Mouse (Mus musculus): Measurements from ENCODE around the gene Tom1l1. TPM values are rescaled to one million over a fixed set of nuclear protein-coding genes. Genes with fewer than 3 reads are reported as not detected.

The Tom1l1 gene
- total and polyA plus RNA-seq, 2 experiments: 4.7 to 20.9 TPM

- peaks cover 18% of the 10 kb centered on the region for H3K79me2 ChIP-seq (ENCODE audit: control insufficient read depth, insufficient read depth, low read length)
- peak; percentile 86; the same call in 1 of the 2 replicates for TF ChIP-seq POLR2A (IDR thresholded peaks at IDR 0.05; ENCODE audit: extremely low read depth, insufficient read depth, low read length)
- peak; percentile 47 for TF ChIP-seq CTCF (IDR thresholded peaks at IDR 0.05; ENCODE audit: low read depth, low read length)
- WGBS: 0% methylated on average over 48 of the region's 48 CpGs
Measured at GRCm38 (mm10) chr11:90637440-90638311, 50.5 kb downstream of the Tom1l1 start, which contains the start of the genes Stxbp4 and Cox11. Gene Stxbp4, minus strand, starts transcription at chr11:90638084. Gene Cox11, plus strand, starts transcription at chr11:90638173.

GRCm38 (mm10) chr11:90634661-90635060 lies 53.5 kb downstream of the Tom1l1 start:
- H3K27ac ChIP-seq (replicated peaks; ENCODE audit: insufficient read depth, low read depth, low read length): no peak overlapping the region
- H3K36me3 ChIP-seq (ENCODE audit: control insufficient read depth, insufficient read depth, low read length): no peaks in the 10 kb centered on the region
- 85% methylated on average over 3 of the region's 3 CpGs for WGBS
- no peak overlapping the region for H3K4me3 ChIP-seq (ENCODE audit: insufficient read depth, low read depth, low read length)
- TF ChIP-seq CTCF (IDR thresholded peaks at IDR 0.05; ENCODE audit: low read depth, low read length) (no peak), POLR2A (IDR thresholded peaks at IDR 0.05; ENCODE audit: extremely low read depth, insufficient read depth, low read length) (no peak)
- H3K9ac ChIP-seq (ENCODE audit: low read depth, low read length): no peak overlapping the region
- peaks cover 15% of the 10 kb centered on the region for H3K79me2 ChIP-seq (ENCODE audit: control insufficient read depth, insufficient read depth, low read length)
- H3K27me3 ChIP-seq (ENCODE audit: control insufficient read depth, insufficient read depth, low read length): no peaks in the 10 kb centered on the region
- DNase-seq (ENCODE audit: extremely low read depth, low read depth, low spot score): no peak
- H3K4me1 ChIP-seq (ENCODE audit: control insufficient read depth, insufficient read depth, low read length): peaks cover 4% of the 10 kb centered on the region

More at GRCm38 (mm10) chr11:90637440-90638311, 50.5 kb downstream of the Tom1l1 start, which contains the start of the genes Stxbp4 and Cox11:
- peaks cover 2% of the 10 kb centered on the region; the same call in 1 of the 2 replicates for H3K36me3 ChIP-seq (ENCODE audit: control insufficient read depth, insufficient read depth, low read length)
- H3K27me3 ChIP-seq (ENCODE audit: control insufficient read depth, insufficient read depth, low read length): no peaks in the 10 kb centered on the region
- peak within 1 kb of the TSS; percentile 87 for H3K9ac ChIP-seq (ENCODE audit: low read depth, low read length)
- peak; percentile 88 for DNase-seq (ENCODE audit: extremely low read depth, low read depth, low spot score)
- H3K4me1 ChIP-seq (ENCODE audit: control insufficient read depth, insufficient read depth, low read length): peaks cover 6% of the 10 kb centered on the region
- peak within 1 kb of the TSS; percentile 85 for H3K4me3 ChIP-seq (ENCODE audit: insufficient read depth, low read depth, low read length)
- peak within 1 kb of the TSS; percentile 77 for H3K27ac ChIP-seq (replicated peaks; ENCODE audit: insufficient read depth, low read depth, low read length)

GRCm38 (mm10) chr11:90632480-90632879 lies 55.7 kb downstream of the Tom1l1 start:
- Histone ChIP-seq H3K36me3 (ENCODE audit: control insufficient read depth, insufficient read depth, low read length) (no peaks in the 10 kb centered on the region), H3K4me3 (ENCODE audit: insufficient read depth, low read depth, low read length) (no peak overlapping the region), H3K9ac (ENCODE audit: low read depth, low read length) (no peak overlapping the region), H3K4me1 (ENCODE audit: control insufficient read depth, insufficient read depth, low read length) (no peaks in the 10 kb centered on the region; the same call in 1 of the 2 replicates), H3K27ac (replicated peaks; ENCODE audit: insufficient read depth, low read depth, low read length) (no peak overlapping the region), H3K79me2 (ENCODE audit: control insufficient read depth, insufficient read depth, low read length) (0 out of 2 replicates have a peak, but pooled peaks cover 5% of the 10 kb centered on the region), H3K27me3 (ENCODE audit: control insufficient read depth, insufficient read depth, low read length) (no peaks in the 10 kb centered on the region)
- DNase-seq (ENCODE audit: extremely low read depth, low read depth, low spot score): no peak
- TF ChIP-seq CTCF (IDR thresholded peaks at IDR 0.05; ENCODE audit: low read depth, low read length) (no peak), POLR2A (IDR thresholded peaks at IDR 0.05; ENCODE audit: extremely low read depth, insufficient read depth, low read length) (no peak)
- 87% methylated on average over 2 of the region's 2 CpGs for WGBS

GRCm38 (mm10) chr11:90627751-90628150 lies 60.4 kb downstream of the Tom1l1 start:
- H3K9ac ChIP-seq (ENCODE audit: low read depth, low read length): no peak overlapping the region
- peak; percentile 72 for DNase-seq (ENCODE audit: extremely low read depth, low read depth, low spot score)
- no peaks in the 10 kb centered on the region; the same call in 1 of the 2 replicates for H3K4me1 ChIP-seq (ENCODE audit: control insufficient read depth, insufficient read depth, low read length)
- TF ChIP-seq POLR2A (IDR thresholded peaks at IDR 0.05; ENCODE audit: extremely low read depth, insufficient read depth, low read length) (no peak), CTCF (IDR thresholded peaks at IDR 0.05; ENCODE audit: low read depth, low read length) (no peak)
- H3K4me3 ChIP-seq (ENCODE audit: insufficient read depth, low read depth, low read length): no peak overlapping the region
- WGBS: 7% methylated on average over 1 of the region's 1 CpGs
- H3K79me2 ChIP-seq (ENCODE audit: control insufficient read depth, insufficient read depth, low read length): no peaks in the 10 kb centered on the region
- no peaks in the 10 kb centered on the region for H3K27me3 ChIP-seq (ENCODE audit: control insufficient read depth, insufficient read depth, low read length)
- no peak overlapping the region for H3K27ac ChIP-seq (replicated peaks; ENCODE audit: insufficient read depth, low read depth, low read length)
- no peaks in the 10 kb centered on the region for H3K36me3 ChIP-seq (ENCODE audit: control insufficient read depth, insufficient read depth, low read length)

- Histone ChIP-seq H3K9ac (ENCODE audit: low read depth, low read length) (no peak overlapping the region), H3K79me2 (ENCODE audit: control insufficient read depth, insufficient read depth, low read length) (no peaks in the 10 kb centered on the region), H3K27ac (replicated peaks; ENCODE audit: insufficient read depth, low read depth, low read length) (no peak overlapping the region), H3K4me3 (ENCODE audit: insufficient read depth, low read depth, low read length) (no peak overlapping the region), H3K27me3 (ENCODE audit: control insufficient read depth, insufficient read depth, low read length) (no peaks in the 10 kb centered on the region), H3K36me3 (ENCODE audit: control insufficient read depth, insufficient read depth, low read length) (no peaks in the 10 kb centered on the region), H3K4me1 (ENCODE audit: control insufficient read depth, insufficient read depth, low read length) (no peaks in the 10 kb centered on the region; the same call in 1 of the 2 replicates)
- TF ChIP-seq POLR2A (IDR thresholded peaks at IDR 0.05; ENCODE audit: extremely low read depth, insufficient read depth, low read length): no peak
- TF ChIP-seq CTCF (IDR thresholded peaks at IDR 0.05; ENCODE audit: low read depth, low read length): no peak
- 66% methylated on average over 1 of the region's 1 CpGs for WGBS
- no peak for DNase-seq (ENCODE audit: extremely low read depth, low read depth, low spot score)
Measured at GRCm38 (mm10) chr11:90625174-90625573, 63.0 kb downstream of the Tom1l1 start.

All from liver, adult 2 months (tissue).